Mouse (Mus musculus) midbrain, embryonic 10.5 days (tissue): ENCODE results near the gene Depdc7. TPM values are rescaled to one million over a fixed set of nuclear protein-coding genes. Genes with fewer than 3 reads are reported as not detected.

Experiments used
- DNase-seq: peaks from one replicate; pipeline ENCODE4 v3.0.0-alpha.2; 2017; ENCODE audit warnings: low spot score
- H3K27ac ChIP-seq: fragments of 300-500 bp; sonication (generic); replicated peaks from 2 replicates; pipeline ENCODE4 v1.5.1; 2016; ENCODE audit warnings: mild to moderate bottlenecking
- H3K27me3 ChIP-seq: fragments of 300-500 bp; sonication (generic); 2 replicates; pipeline ENCODE4 v1.6.1; 2016; ENCODE audit warnings: low read depth, mild to moderate bottlenecking; ENCODE audit not compliant: poor library complexity, severe bottlenecking
- H3K36me3 ChIP-seq: fragments of 300-500 bp; sonication (generic); 2 replicates; pipeline ENCODE4 v1.6.1; 2016; ENCODE audit warnings: mild to moderate bottlenecking, moderate library complexity
- H3K4me1 ChIP-seq: fragments of 300-500 bp; sonication (generic); 2 replicates; pipeline ENCODE4 v1.6.1; 2016
- H3K4me3 ChIP-seq: fragments of 300-500 bp; sonication (generic); 2 replicates; pipeline ENCODE4 v1.5.1; 2016; ENCODE audit warnings: mild to moderate bottlenecking, moderate library complexity
- H3K9me3 ChIP-seq: fragments of 300-500 bp; sonication (generic); replicated peaks from 2 replicates; pipeline ENCODE4 v1.6.1; 2016; ENCODE audit warnings: mild to moderate bottlenecking
- WGBS: fragments of 180-500 bp; shearing (Covaris S2); methylation state at CpG from one replicate; pipeline ENCODE4 v1.1.7; 2016; 5-methylcytosine and 5-hydroxymethylcytosine counted together
- polyA plus RNA-seq: library from polyadenylated mRNA; unstranded; fragments of >200 nt; fragmentation: Nextera tagmentation; extraction: Ambion mirVana; gene quantifications from 2 replicates; pipeline ENCODE4 v1.2.1, GENCODE M21; 2016

The Depdc7 gene
- polyA plus RNA-seq, 1 experiment from 2014 or later, result 3.5 TPM

- Histone ChIP-seq H3K4me1 (peaks cover 38% of the 10 kb centered on the region), H3K9me3 (no peaks in the 10 kb centered on the region), H3K4me3 (peak within 1 kb of the TSS; percentile 91), H3K36me3 (peaks cover 10% of the 10 kb centered on the region; the same call in 1 of the 2 replicates), H3K27ac (peak within 1 kb of the TSS; percentile 98), H3K27me3 (peaks cover 9% of the 10 kb centered on the region; the same call in 1 of the 2 replicates)
- under 1% methylated on average over 97 of the region's 99 CpGs for WGBS
- DNase-seq, result peak; percentile 78
Observed at GRCm38 (mm10) chr2:104711585-104712485, 30.8 kb downstream of the Depdc7 start, which contains the start of gene Tcp11l1. TSS of gene Tcp11l1 (minus strand) at chr2:104712169.

- H3K4me3 ChIP-seq, result peak overlapping the region; percentile 91
- no peak for DNase-seq
- peaks cover 38% of the 10 kb centered on the region for H3K4me1 ChIP-seq
- peaks cover 13% of the 10 kb centered on the region for H3K36me3 ChIP-seq
- H3K27ac ChIP-seq, result peak overlapping the region; percentile 98
- WGBS, result 32% methylated on average over 6 of the region's 6 CpGs
- peaks cover 9% of the 10 kb centered on the region; the same call in 1 of the 2 replicates for H3K27me3 ChIP-seq
- no peaks in the 10 kb centered on the region for H3K9me3 ChIP-seq
Observed at GRCm38 (mm10) chr2:104710670-104711370, 31.9 kb downstream of the Depdc7 start.

- peaks cover 21% of the 10 kb centered on the region for H3K36me3 ChIP-seq
- no peak overlapping the region for H3K27ac ChIP-seq
- peaks cover 38% of the 10 kb centered on the region for H3K4me1 ChIP-seq
- H3K4me3 ChIP-seq, result no peak overlapping the region
- DNase-seq, result no peak
- WGBS, result 78% methylated on average over 6 of the region's 6 CpGs
- peaks cover 9% of the 10 kb centered on the region; the same call in 1 of the 2 replicates for H3K27me3 ChIP-seq
- no peaks in the 10 kb centered on the region for H3K9me3 ChIP-seq
Observed at GRCm38 (mm10) chr2:104709786-104710337, 32.8 kb downstream of the Depdc7 start.

GRCm38 (mm10) chr2:104704355-104704754 is 38.3 kb downstream of the Depdc7 start:
- no peak overlapping the region for H3K4me3 ChIP-seq
- 88% methylated on average over 3 of the region's 3 CpGs for WGBS
- H3K9me3 ChIP-seq, result no peaks in the 10 kb centered on the region
- H3K27ac ChIP-seq, result no peak overlapping the region
- H3K4me1 ChIP-seq, result no peaks in the 10 kb centered on the region
- peaks cover 31% of the 10 kb centered on the region for H3K36me3 ChIP-seq
- no peak for DNase-seq
- H3K27me3 ChIP-seq, result no peaks in the 10 kb centered on the region

- no peak overlapping the region for H3K4me3 ChIP-seq
- no peaks in the 10 kb centered on the region for H3K4me1 ChIP-seq
- no peak for DNase-seq
- no peaks in the 10 kb centered on the region for H3K27me3 ChIP-seq
- H3K27ac ChIP-seq, result no peak overlapping the region
- no peaks in the 10 kb centered on the region for H3K9me3 ChIP-seq
- WGBS, result 74% methylated on average over 3 of the region's 3 CpGs
- peaks cover 36% of the 10 kb centered on the region for H3K36me3 ChIP-seq
Observed at GRCm38 (mm10) chr2:104703158-104703557, 39.5 kb downstream of the Depdc7 start.

GRCm38 (mm10) chr2:104699659-104700058 is 43.0 kb downstream of the Depdc7 start:
- no peak for DNase-seq
- Histone ChIP-seq H3K4me3 (no peak overlapping the region), H3K9me3 (no peaks in the 10 kb centered on the region), H3K27ac (no peak overlapping the region), H3K27me3 (no peaks in the 10 kb centered on the region), H3K4me1 (no peaks in the 10 kb centered on the region), H3K36me3 (peaks cover 30% of the 10 kb centered on the region)
- WGBS, result 92% methylated on average over 11 of the region's 11 CpGs

GRCm38 (mm10) chr2:104692551-104692950 is 50.1 kb downstream of the Depdc7 start:
- Histone ChIP-seq H3K4me1 (no peaks in the 10 kb centered on the region), H3K36me3 (peaks cover 4% of the 10 kb centered on the region), H3K4me3 (no peak overlapping the region), H3K27ac (no peak overlapping the region), H3K9me3 (no peaks in the 10 kb centered on the region), H3K27me3 (no peaks in the 10 kb centered on the region)
- WGBS, result 92% methylated on average over 2 of the region's 2 CpGs
- no peak for DNase-seq

GRCm38 (mm10) chr2:104690720-104691119 is 52.0 kb downstream of the Depdc7 start:
- Histone ChIP-seq H3K4me1 (no peaks in the 10 kb centered on the region), H3K9me3 (no peaks in the 10 kb centered on the region), H3K27ac (no peak overlapping the region), H3K27me3 (no peaks in the 10 kb centered on the region), H3K36me3 (no peaks in the 10 kb centered on the region), H3K4me3 (no peak overlapping the region)
- DNase-seq, result no peak
- WGBS, result 84% methylated on average over 4 of the region's 4 CpGs

GRCm38 (mm10) chr2:104688724-104689123 is 54.0 kb downstream of the Depdc7 start:
- Histone ChIP-seq H3K4me1 (0 out of 2 replicates have a peak, but pooled peaks cover 3% of the 10 kb centered on the region), H3K36me3 (peaks cover 7% of the 10 kb centered on the region), H3K27me3 (no peaks in the 10 kb centered on the region), H3K27ac (no peak overlapping the region), H3K4me3 (no peak overlapping the region), H3K9me3 (no peaks in the 10 kb centered on the region)
- WGBS, result 85% methylated on average over 8 of the region's 8 CpGs
- DNase-seq, result no peak

GRCm38 (mm10) chr2:104688321-104688720 is 54.4 kb downstream of the Depdc7 start:
- 0 out of 2 replicates have a peak, but pooled peaks cover 3% of the 10 kb centered on the region for H3K4me1 ChIP-seq
- no peak for DNase-seq
- H3K36me3 ChIP-seq, result peaks cover 12% of the 10 kb centered on the region
- no peak overlapping the region for H3K4me3 ChIP-seq
- no peaks in the 10 kb centered on the region for H3K9me3 ChIP-seq
- no peak overlapping the region for H3K27ac ChIP-seq
- WGBS, result 85% methylated on average over 3 of the region's 3 CpGs
- no peaks in the 10 kb centered on the region for H3K27me3 ChIP-seq

GRCm38 (mm10) chr2:104687261-104687660 is 55.4 kb downstream of the Depdc7 start:
- 74% methylated on average over 3 of the region's 3 CpGs for WGBS
- H3K27me3 ChIP-seq, result no peaks in the 10 kb centered on the region
- H3K4me1 ChIP-seq, result 0 out of 2 replicates have a peak, but pooled peaks cover 3% of the 10 kb centered on the region
- no peaks in the 10 kb centered on the region for H3K9me3 ChIP-seq
- no peak for DNase-seq
- H3K4me3 ChIP-seq, result no peak overlapping the region
- H3K36me3 ChIP-seq, result peaks cover 20% of the 10 kb centered on the region
- H3K27ac ChIP-seq, result no peak overlapping the region

GRCm38 (mm10) chr2:104685418-104685817 is 57.3 kb downstream of the Depdc7 start:
- no peaks in the 10 kb centered on the region for H3K27me3 ChIP-seq
- H3K9me3 ChIP-seq, result no peaks in the 10 kb centered on the region
- no peak overlapping the region for H3K27ac ChIP-seq
- peaks cover 36% of the 10 kb centered on the region for H3K36me3 ChIP-seq
- H3K4me1 ChIP-seq, result 0 out of 2 replicates have a peak, but pooled peaks cover 3% of the 10 kb centered on the region
- 15% methylated on average over 13 of the region's 13 CpGs for WGBS
- no peak overlapping the region for H3K4me3 ChIP-seq
- DNase-seq, result peak; percentile 81
